Mouse (Mus musculus) testis, postnatal 14 days (tissue): ENCODE results near the gene Lypd6.

Experiments
- DNase-seq: peaks from one replicate; pipeline ENCODE4 v3.0.0; 2021; ENCODE audit warnings: low spot score

The Lypd6 gene

GRCm38 (mm10) chr2:50110167-50110566 lies 43.9 kb downstream of the Lypd6 start:
- DNase-seq: no peak

GRCm38 (mm10) chr2:50111169-50111568 lies 44.9 kb downstream of the Lypd6 start:
- no peak for DNase-seq

GRCm38 (mm10) chr2:50111609-50112008 lies 45.4 kb downstream of the Lypd6 start:
- DNase-seq: no peak

- no peak for DNase-seq
These were observed 46.2 kb downstream of the Lypd6 start for GRCm38 (mm10) chr2:50112427-50112826.

GRCm38 (mm10) chr2:50119101-50119500 lies 52.9 kb downstream of the Lypd6 start:
- no peak for DNase-seq

GRCm38 (mm10) chr2:50120839-50121238 lies 54.6 kb downstream of the Lypd6 start:
- no peak for DNase-seq

GRCm38 (mm10) chr2:50123376-50123775 lies 57.1 kb downstream of the Lypd6 start:
- DNase-seq: no peak

- no peak for DNase-seq
These were observed 61.4 kb downstream of the Lypd6 start for GRCm38 (mm10) chr2:50127513-50128175.

GRCm38 (mm10) chr2:50128322-50129277 lies 62.4 kb downstream of the Lypd6 start:
- DNase-seq: no peak

GRCm38 (mm10) chr2:50130674-50131073 lies 64.4 kb downstream of the Lypd6 start:
- DNase-seq: no peak

GRCm38 (mm10) chr2:50143672-50144071 lies 77.4 kb downstream of the Lypd6 start:
- no peak for DNase-seq

GRCm38 (mm10) chr2:50147308-50147707 lies 81.1 kb downstream of the Lypd6 start:
- no peak for DNase-seq

- no peak for DNase-seq
These were observed 83.3 kb downstream of the Lypd6 start for GRCm38 (mm10) chr2:50149257-50150202.

GRCm38 (mm10) chr2:50150203-50150590 lies 84.0 kb downstream of the Lypd6 start:
- no peak for DNase-seq

- DNase-seq: no peak
These were observed 84.6 kb downstream of the Lypd6 start for GRCm38 (mm10) chr2:50150816-50151215.

GRCm38 (mm10) chr2:50151401-50151800 lies 85.2 kb downstream of the Lypd6 start:
- DNase-seq: no peak

- DNase-seq: no peak
These were observed 85.7 kb downstream of the Lypd6 start for GRCm38 (mm10) chr2:50151879-50152278.

- no peak for DNase-seq
These were observed 89.8 kb downstream of the Lypd6 start for GRCm38 (mm10) chr2:50156009-50156408.

- DNase-seq: no peak
These were observed 93.8 kb downstream of the Lypd6 start for GRCm38 (mm10) chr2:50160069-50160468.

GRCm38 (mm10) chr2:50163608-50164007 lies 97.4 kb downstream of the Lypd6 start:
- DNase-seq: no peak

GRCm38 (mm10) chr2:50165277-50165676 lies 99.0 kb downstream of the Lypd6 start:
- DNase-seq: no peak

GRCm38 (mm10) chr2:50166082-50166481 lies 99.9 kb downstream of the Lypd6 start:
- DNase-seq: no peak
